Mouse (Mus musculus) stomach, postnatal 0 days (tissue): ENCODE measurements around the gene Pex1. TPM values are rescaled to one million over a fixed set of nuclear protein-coding genes. Genes with fewer than 3 reads are reported as not detected.
A peak's percentile ranks its signal among the peaks of the same experiment; 100 is the strongest.

Source experiments
- ATAC-seq: fragments of 200-750 bp; cut with Nextera tagmentation; 2 replicates; pipeline ENCODE4 v1.8.0; 2017; ENCODE audit not compliant: low FRiP score, low TSS enrichment
- DNase-seq: peaks from one replicate; pipeline ENCODE4 v3.0.0-alpha.2; 2016; ENCODE audit warnings: low spot score
- H3K27ac ChIP-seq: fragments of 300-500 bp; sonication (generic); replicated peaks from 2 replicates; pipeline ENCODE4 v1.5.1; 2014; ENCODE audit warnings: mild to moderate bottlenecking, control low read depth
- H3K27me3 ChIP-seq: fragments of 300-500 bp; sonication (generic); 2 replicates; pipeline ENCODE4 v1.6.1; 2014; ENCODE audit warnings: low read length; ENCODE audit not compliant: control insufficient read depth, insufficient read depth
- H3K36me3 ChIP-seq: fragments of 300-500 bp; sonication (generic); 2 replicates; pipeline ENCODE4 v1.6.1; 2014; ENCODE audit warnings: low read length, mixed read lengths; ENCODE audit not compliant: control insufficient read depth, insufficient read depth
- H3K4me1 ChIP-seq: fragments of 300-500 bp; sonication (generic); replicated peaks from 2 replicates; pipeline ENCODE4 v1.6.1; 2014; ENCODE audit warnings: antibody characterized with exemption; ENCODE audit not compliant: control insufficient read depth, insufficient read depth
- H3K4me2 ChIP-seq: fragments of 300-500 bp; sonication (generic); replicated peaks from 2 replicates; pipeline ENCODE4 v1.6.1; 2014; ENCODE audit warnings: low read depth, mild to moderate bottlenecking, control low read depth, moderate library complexity
- H3K4me3 ChIP-seq: fragments of 300-500 bp; sonication (generic); 2 replicates; pipeline ENCODE4 v1.5.1; 2014; ENCODE audit warnings: low read depth, low read length, control low read depth
- H3K9ac ChIP-seq: fragments of 300-500 bp; sonication (generic); 2 replicates; pipeline ENCODE4 v1.6.1; 2014; ENCODE audit warnings: mild to moderate bottlenecking, low read length, control low read depth, mixed read lengths
- H3K9me3 ChIP-seq: fragments of 300-500 bp; sonication (generic); 2 replicates; pipeline ENCODE4 v1.6.1; 2016; ENCODE audit warnings: low read length; ENCODE audit not compliant: control insufficient read depth
- CTCF ChIP-seq: IDR thresholded peaks from 2 replicates; pipeline ENCODE4 v1.5.1; 2016; ENCODE audit warnings: antibody characterized with exemption, low read depth, mild to moderate bottlenecking, moderate library complexity
- EP300 ChIP-seq: optimal IDR thresholded peaks from 2 replicates; pipeline ENCODE3; 2016; ENCODE audit warnings: antibody characterized with exemption
- WGBS: fragments of 180-500 bp; shearing (Covaris S2); extraction: QIAGEN DNeasy Blood & Tissue Kit; methylation state at CpG from one replicate; pipeline ENCODE4 v1.1.7; 2014; 5-methylcytosine and 5-hydroxymethylcytosine counted together
- polyA plus RNA-seq: library from polyadenylated mRNA; unstranded; fragments of >200 nt; fragmentation: Nextera tagmentation; extraction: Ambion mirVana; gene quantifications from 2 replicates; pipeline ENCODE4 v1.2.1, GENCODE M21; 2015

The Pex1 gene
- polyA plus RNA-seq, 1 experiment from 2014 or later, result 8.7 TPM

- Histone ChIP-seq H3K4me3 (no peak overlapping the region), H3K4me2 (no peak overlapping the region), H3K27ac (no peak overlapping the region), H3K9ac (no peak overlapping the region), H3K27me3 (no peaks in the 10 kb centered on the region), H3K4me1 (no peaks in the 10 kb centered on the region), H3K36me3 (peaks cover 35% of the 10 kb centered on the region), H3K9me3 (no peaks in the 10 kb centered on the region)
- no peak for DNase-seq
- no peak for TF ChIP-seq EP300
- no peak for TF ChIP-seq CTCF
- 93% methylated on average over 2 of the region's 2 CpGs for WGBS
- no peak for ATAC-seq
Observed at GRCm38 (mm10) chr5:3577939-3578338, 17.9 kb upstream of the Pex1 start.

- ATAC-seq, result no peak
- Histone ChIP-seq H3K27me3 (no peaks in the 10 kb centered on the region), H3K36me3 (peaks cover 43% of the 10 kb centered on the region), H3K4me3 (no peak overlapping the region), H3K4me1 (no peaks in the 10 kb centered on the region), H3K9me3 (no peaks in the 10 kb centered on the region), H3K27ac (no peak overlapping the region), H3K9ac (no peak overlapping the region), H3K4me2 (no peak overlapping the region)
- 95% methylated on average over 7 of the region's 7 CpGs for WGBS
- TF ChIP-seq EP300, result no peak
- TF ChIP-seq CTCF, result no peak
- no peak for DNase-seq
Observed at GRCm38 (mm10) chr5:3579066-3579465, 16.8 kb upstream of the Pex1 start.

GRCm38 (mm10) chr5:3596399-3596766, 517 bp downstream of the Pex1 start, which contains the start of gene Rbm48:
Gene Rbm48, minus strand, starts transcription at chr5:3596585.
- Histone ChIP-seq H3K36me3 (no peaks in the 10 kb centered on the region), H3K4me1 (peaks cover 4% of the 10 kb centered on the region; the same call in 1 of the 2 replicates), H3K9me3 (no peaks in the 10 kb centered on the region), H3K9ac (peak within 1 kb of the TSS; percentile 82), H3K27ac (peak within 1 kb of the TSS; percentile 84), H3K27me3 (no peaks in the 10 kb centered on the region), H3K4me2 (peak within 1 kb of the TSS; percentile 86), H3K4me3 (peak within 1 kb of the TSS; percentile 80)
- under 1% methylated on average over 31 of the region's 31 CpGs for WGBS
- DNase-seq (peak; percentile 88), ATAC-seq (peak; percentile 88)
- TF ChIP-seq EP300 (no peak), CTCF (peak; percentile 80)

- H3K9ac ChIP-seq, result no peak overlapping the region; the same call in 1 of the 2 replicates
Observed at GRCm38 (mm10) chr5:3597171-3597570, 1.3 kb downstream of the Pex1 start.

GRCm38 (mm10) chr5:3598766-3599165, 2.9 kb downstream of the Pex1 start:
- no peak for DNase-seq
- H3K4me1 ChIP-seq, result peaks cover 4% of the 10 kb centered on the region; the same call in 1 of the 2 replicates
- no peaks in the 10 kb centered on the region for H3K36me3 ChIP-seq
- H3K9ac ChIP-seq, result no peak overlapping the region
- no peak for ATAC-seq
- no peaks in the 10 kb centered on the region for H3K9me3 ChIP-seq
- TF ChIP-seq CTCF (no peak), EP300 (no peak)
- no peak overlapping the region for H3K27ac ChIP-seq
- no peaks in the 10 kb centered on the region for H3K27me3 ChIP-seq
- H3K4me2 ChIP-seq, result no peak overlapping the region
- no peak overlapping the region for H3K4me3 ChIP-seq
- WGBS, result 86% methylated on average over 5 of the region's 5 CpGs

More at GRCm38 (mm10) chr5:3597171-3597570, 1.3 kb downstream of the Pex1 start:
- Histone ChIP-seq H3K36me3 (no peaks in the 10 kb centered on the region), H3K27me3 (no peaks in the 10 kb centered on the region), H3K4me3 (no peak overlapping the region), H3K4me1 (peaks cover 4% of the 10 kb centered on the region; the same call in 1 of the 2 replicates), H3K27ac (no peak overlapping the region), H3K9me3 (no peaks in the 10 kb centered on the region), H3K4me2 (peak overlapping the region; percentile 66)
- ATAC-seq, result no peak
- TF ChIP-seq CTCF (no peak), EP300 (no peak)
- no peak for DNase-seq

GRCm38 (mm10) chr5:3600298-3600697, 4.4 kb downstream of the Pex1 start:
- Histone ChIP-seq H3K4me2 (no peak overlapping the region), H3K4me1 (peaks cover 2% of the 10 kb centered on the region; the same call in 1 of the 2 replicates), H3K36me3 (no peaks in the 10 kb centered on the region), H3K4me3 (no peak overlapping the region), H3K9ac (no peak overlapping the region), H3K9me3 (no peaks in the 10 kb centered on the region), H3K27me3 (no peaks in the 10 kb centered on the region), H3K27ac (no peak overlapping the region)
- ATAC-seq (no peak), DNase-seq (no peak)
- 83% methylated on average over 1 of the region's 1 CpGs for WGBS
- TF ChIP-seq EP300 (no peak), CTCF (no peak)
